Mouse (Mus musculus) spleen, postnatal 14 days (tissue): ENCODE results near the gene Gys1.

ENCODE experiments used
- DNase-seq, 2 experiments: peaks; one replicate each; pipeline ENCODE4 v3.0.0; 2021 to 2022; ENCODE audit warnings: low spot score in 2 of 2

Gys1 gene

DNA sequence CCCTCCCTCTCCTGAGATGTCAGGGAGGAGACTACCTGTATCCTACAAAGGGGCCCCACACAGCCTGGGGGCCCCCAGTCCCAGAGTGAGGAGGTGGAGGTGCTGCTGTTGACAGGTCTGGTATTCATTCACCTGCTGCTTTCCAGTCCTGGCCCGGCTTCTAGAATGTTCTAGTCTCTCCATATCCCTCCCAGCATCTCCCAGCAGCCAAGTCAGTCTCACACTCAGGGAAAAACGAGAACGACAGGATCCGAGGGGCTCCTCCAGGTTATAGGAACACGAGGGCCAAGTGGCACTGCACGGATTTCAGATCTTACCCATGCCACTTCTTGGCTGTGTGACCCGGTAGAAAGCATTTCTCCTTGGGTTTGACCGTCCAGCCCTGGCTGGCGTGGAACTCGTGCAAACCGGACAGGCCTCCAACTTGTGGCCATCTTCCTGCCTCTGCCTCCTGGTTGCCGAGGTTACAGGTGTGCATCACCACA is 19.9 kb upstream of the Gys1 start:
- no peak for DNase-seq

DNA sequence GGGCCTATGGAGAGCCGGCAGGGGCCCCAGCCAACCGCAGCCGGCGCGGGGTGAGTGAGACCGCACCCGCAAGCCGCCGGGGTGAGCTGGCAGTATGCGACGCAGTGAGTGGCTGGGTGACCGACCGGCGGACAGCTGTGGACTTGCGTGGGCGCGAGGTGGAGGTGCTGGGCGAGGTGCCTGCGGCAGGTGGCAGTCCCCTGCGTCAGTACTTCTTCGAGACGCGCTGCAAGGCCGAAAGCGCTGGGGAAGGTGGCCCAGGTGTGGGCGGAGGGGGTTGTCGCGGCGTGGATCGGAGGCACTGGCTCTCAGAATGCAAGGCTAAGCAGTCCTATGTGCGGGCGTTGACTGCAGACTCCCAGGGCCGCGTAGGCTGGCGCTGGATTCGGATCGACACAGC is 19.0 kb upstream of the Gys1 start:
- no peak for DNase-seq

DNA sequence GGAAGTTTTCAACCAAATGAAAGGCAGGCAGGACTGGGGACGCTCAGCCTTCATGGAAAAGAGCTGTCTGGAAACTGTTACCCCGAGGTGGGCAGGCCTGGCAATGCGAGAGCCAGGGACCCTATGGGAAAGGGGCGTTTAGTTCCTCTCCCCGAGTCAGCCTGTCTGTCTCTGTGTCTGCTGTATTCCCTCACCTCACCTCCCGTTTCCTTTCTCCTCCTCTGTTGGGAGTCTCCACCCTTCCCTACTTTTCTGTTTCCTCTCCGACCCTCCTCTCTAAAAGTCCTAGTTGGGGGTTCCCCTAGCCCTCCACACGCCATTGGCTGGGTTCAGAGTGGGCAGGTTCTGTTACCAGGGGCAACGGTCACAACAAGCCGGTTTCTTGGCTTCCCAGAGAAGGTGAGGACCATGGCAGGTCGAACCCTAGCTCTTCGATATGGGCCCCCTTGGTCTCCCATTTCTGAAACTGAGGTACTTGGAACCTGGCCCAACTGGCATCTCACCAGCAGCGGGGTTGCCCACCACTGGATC is 16.6 kb upstream of the Gys1 start:
- no peak for DNase-seq

DNA sequence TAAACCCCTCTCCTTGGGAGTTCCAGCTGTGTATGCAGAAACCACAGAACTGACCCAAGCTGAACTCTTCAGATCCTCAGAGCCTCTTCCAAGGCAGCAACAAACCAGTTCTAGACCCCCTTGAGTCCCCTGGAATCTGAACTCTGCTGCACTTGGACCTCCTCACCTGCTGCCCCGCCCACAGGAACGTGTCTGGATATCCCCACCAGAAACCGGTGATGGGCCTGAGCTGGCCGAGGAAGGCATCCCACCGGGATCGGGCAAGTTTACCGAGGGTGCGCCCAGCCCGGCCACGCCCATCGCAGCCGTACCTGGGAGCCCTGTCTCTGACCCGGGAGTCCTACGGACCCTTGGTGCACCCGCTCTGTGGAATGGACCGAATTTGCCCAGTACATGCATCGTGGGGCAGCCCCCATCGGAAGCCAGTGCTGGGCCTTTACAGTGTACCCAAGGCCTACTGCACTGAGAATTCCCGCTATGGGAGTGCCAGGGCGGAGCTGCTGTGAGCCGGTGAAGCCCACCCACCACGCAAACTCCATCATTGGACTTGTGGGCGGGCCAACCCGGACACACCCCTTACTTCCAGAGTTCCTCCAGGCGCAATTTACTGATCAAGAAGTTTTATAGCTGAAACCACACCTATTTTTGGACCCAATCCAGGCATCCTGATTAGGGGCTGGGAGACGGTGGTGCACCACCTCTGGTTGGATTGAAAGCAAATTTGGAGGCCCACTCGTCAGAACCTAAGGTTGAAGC is 14.6 kb upstream of the Gys1 start:
- no peak for DNase-seq

DNA sequence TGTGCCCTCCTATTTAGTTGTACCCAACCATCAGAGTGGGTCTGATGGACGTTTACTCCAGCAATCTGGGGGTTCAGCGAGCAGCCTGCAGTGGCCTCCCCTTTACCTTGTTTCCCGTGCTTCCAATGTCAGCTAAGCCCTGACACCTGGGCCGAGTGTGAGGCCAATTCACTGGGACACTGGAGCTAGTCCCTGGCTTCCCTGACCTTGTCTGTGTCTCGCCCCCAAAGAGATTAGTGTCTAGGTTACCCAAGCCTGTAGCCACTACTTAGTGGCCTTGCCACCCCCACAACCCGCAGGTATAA is 14.1 kb upstream of the Gys1 start, which contains the start of gene Lhb:
Lhb (plus strand) TSS at position 206 of the 305 bp plus-strand sequence.
- no peak for DNase-seq

DNA sequence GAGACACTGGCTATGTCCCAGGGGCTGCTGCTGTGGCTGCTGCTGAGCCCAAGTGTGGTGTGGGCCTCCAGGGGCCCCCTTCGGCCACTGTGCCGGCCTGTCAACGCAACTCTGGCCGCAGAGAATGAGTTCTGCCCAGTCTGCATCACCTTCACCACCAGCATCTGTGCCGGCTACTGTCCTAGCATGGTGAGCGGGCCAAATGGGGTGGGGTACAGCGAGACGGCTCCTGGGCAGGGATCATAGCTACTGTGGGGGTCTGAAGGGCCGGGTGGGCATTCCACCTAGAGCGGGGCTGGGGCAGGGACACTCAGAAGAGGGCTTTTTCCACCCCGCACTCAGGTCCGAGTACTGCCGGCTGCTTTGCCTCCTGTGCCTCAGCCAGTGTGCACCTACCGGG is 13.4 kb upstream of the Gys1 start:
- no peak for DNase-seq

DNA sequence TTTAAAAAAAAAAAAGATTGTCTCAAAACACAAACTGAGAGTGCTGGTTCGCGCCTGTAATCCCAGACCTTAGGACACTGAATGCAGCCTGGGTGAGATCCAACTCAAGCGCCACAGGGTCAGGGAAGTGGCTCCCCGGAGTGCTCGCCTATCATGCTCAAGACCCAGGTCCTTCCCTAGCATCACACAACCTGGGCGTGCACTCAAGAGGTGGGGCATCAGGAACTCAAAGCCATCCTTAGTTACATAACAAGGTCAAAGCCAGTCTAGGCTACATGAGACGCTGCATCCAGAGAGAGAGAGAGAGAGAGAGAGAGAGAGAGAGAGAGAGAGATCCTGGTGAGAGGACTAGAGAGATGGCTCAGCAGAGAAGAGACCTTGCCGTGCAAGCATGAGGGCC is 8.1 kb upstream of the Gys1 start:
- no peak for DNase-seq

DNA sequence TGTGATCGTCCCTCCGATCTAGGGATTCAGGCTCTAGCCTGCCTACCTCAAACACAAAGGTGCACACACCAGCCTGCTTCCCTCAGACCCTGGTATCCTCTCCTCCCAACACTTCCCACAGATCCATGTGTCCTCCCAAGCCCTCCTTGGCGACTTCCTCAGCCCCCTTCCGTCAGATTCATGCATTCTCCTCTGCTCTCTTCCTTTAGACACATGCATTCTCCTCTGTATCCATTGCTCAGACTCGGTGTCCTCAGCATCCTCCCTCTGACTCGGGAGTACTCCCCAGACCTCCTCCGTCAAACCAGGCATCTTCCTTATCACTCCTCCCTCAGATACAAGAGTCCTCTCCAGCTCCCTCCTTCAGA is 825 bp upstream of the Gys1 start:
- no peak for DNase-seq

DNA sequence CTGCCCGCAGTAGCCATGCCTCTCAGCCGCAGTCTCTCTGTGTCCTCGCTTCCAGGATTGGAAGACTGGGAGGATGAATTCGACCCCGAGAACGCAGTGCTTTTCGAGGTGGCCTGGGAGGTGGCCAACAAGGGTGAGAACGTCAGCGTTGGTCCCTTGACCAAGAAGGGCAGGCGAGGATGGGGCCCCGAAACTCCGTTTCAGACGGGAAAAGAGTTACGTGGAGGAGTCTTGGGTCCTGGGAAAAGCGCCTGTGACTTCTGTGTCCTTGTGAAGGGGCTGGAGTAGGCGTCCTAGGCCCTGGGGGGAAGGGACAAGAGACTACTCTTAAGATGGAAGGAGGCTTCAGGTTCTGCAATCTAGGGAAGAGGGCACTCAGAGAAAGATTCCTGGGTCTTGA is 394 bp downstream of the Gys1 start:
- DNase-seq, result no peak

DNA sequence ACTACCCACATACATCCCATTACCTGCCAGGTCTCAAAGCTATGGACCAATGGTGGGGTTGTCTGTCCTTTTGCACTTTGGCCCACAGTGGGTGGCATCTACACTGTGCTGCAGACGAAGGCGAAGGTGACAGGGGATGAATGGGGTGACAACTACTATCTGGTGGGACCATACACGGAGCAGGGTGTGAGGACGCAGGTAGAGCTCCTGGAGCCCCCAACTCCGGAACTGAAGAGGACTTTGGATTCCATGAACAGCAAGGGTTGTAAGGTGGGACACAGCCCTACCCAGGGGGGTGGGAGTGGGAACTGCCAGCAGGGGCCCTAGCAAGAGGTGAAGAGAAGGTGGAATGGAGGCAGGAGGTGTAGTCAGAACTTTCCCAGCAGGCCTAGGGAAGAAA is 1.8 kb downstream of the Gys1 start:
- no peak for DNase-seq

DNA sequence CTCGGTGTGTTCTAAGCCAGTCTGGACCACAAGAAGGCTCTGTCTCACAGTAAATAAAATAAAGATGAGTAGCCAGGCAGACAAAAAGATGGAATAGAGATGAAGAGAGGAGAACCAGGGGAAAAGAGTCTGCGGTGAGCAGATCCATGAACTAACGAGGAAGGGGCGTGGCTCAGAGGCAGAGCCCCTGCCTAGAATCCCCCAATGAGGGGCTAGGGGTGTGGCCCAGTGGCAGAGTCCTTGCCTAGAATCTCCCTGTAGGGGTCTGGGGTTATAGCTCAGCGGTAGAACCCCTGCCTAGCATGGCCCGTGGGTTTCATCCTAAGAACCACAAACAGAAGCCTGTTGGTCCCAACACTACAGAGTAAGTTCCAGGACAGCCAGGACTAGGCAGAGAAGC is 2.4 kb downstream of the Gys1 start:
- DNase-seq, result no peak

DNA sequence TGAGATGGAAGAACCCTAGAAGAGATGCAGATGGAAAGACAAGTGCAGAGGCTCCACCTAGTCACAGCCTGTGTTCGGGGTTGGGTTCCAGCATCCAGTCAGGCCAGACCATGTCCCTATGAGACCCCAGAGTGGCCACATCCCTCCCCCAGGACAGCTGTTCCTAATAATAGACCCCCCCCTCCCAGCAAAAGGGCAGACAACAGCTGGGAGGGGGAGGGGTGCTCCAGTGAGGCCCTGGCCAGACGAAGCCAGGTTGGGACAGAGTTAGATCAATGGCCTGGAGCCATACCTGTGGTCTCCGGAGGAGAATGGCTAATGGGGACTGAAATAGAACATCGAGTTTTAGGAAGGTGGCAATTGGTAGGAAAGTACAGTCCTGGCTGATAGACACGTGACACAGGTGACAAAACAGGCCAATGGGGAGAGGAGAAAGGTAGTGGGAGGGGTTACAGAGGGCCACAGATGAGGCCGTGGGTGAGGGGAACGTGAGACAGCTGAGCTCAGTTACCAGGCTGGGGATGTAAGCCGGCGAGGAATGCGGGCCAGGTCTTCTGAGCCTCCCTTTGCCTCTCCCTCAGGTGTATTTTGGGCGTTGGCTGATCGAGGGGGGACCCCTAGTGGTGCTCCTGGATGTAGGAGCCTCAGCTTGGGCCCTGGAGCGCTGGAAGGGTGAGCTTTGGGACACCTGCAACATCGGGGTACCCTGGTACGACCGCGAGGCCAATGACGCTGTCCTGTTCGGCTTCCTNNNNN is 3.1 kb downstream of the Gys1 start, which contains the start of gene Ruvbl2:
Ruvbl2 (minus strand) TSS at position 576 of the 756 bp plus-strand sequence.
- DNase-seq, result no peak

DNA sequence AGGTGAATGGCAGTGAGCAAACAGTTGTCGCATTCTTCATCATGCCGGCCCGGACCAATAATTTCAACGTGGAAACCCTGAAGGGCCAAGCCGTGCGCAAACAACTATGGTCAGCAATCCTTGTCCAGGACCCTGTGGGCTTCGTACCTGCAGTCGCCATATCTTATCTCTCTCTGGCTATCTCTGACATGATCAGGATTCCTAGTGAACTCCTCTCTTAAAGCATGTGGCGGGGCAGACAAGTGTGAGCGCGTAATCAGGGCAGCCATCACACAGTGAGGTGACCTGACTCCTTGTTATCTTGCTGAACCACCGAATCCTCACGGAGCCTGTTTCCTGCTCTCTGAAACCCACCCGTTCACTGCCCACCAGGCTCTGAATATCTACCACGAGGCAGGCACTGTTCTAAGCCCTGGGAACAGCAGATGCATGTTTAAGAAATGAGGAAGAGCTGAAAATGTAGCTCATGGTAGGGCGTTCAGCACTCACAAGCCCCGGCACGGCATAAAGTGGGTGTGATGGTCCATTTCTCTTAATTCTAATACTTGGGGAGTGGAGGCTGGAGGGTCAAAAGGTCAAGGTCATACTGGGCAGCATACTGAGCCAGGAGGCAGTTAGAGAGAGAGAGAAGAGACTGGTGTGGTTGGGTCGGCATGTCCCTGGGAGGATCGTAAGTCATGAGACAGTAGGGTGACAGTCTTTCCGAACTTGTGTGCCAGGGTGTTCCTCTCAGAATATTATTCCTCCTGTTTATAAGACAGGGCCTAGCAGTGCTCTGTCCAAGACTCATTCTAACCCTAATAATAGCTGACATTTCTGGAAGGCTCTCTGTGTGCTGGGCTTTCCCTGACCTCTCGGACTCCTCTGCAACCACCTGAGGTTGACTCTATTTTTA is 9.1 kb downstream of the Gys1 start:
- no peak for DNase-seq

DNA sequence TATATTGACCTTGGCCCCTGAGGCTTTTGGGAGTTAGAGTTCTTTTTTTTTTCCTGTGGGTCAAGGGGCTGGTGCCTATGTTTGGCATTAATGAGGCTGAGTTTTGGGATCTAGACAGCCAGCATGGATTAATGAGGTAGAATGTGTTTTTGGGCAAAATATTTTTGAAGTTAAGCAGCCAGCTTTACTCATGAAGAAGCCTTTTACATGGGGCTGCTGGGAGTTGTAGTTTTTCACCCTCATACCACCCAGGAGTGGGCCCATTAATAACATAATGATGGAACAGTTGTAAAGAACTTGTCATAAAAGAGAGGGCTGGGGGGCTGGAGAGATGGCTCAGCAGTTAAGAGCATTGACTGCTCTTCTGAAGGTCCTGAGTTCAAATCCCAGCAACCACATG is 11.9 kb downstream of the Gys1 start:
- DNase-seq, result no peak

DNA sequence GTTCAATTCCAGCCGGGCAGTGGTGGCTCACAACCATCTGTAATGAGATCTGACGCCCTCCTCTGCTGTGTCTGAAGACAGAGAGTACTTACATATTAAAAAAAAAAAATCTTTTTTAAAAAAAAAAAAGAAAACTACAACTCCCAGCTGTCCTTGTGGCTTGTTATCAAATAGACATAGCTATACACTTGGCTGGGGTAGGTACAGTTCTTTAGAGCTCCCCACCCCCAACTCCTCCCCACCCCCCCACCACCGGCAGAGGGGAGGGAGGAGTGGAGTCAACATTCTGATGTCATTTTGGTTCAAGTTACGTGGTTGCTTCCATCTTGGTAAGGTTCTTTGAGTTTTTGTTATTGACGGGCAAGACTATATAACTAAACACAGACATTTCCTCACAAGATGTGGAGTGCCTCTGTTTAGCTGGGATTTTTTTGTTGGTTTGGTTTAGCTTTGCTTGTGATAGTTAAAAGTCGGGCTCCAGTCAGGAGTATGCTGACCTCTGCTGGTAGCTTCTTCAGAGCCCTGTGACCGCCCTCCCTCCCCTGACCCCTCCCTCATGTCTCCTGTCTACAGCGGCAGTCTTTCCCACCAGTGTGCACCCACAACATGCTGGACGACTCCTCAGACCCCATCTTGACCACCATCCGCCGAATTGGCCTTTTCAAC is 12.8 kb downstream of the Gys1 start:
- no peak for DNase-seq

DNA sequence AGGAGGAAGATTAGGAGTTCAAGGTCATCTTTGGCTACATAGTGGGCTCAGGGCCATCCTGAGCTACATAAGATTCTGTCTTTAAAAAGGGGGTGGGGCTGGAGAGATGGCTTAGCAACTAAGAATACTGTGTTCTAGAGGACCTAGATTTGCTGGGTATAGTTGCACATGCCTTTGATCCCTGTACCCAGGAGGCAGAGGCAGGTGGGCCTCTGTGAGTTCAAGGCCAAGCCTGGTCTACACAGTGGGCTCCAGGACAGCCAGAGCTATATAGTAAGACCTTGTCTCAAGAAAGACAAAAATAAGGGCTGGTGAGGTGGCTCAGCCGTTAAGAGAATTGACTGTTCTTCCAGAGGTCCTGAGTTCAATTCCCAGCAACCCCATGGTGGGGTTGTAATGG is 15.3 kb downstream of the Gys1 start:
- DNase-seq, result no peak

DNA sequence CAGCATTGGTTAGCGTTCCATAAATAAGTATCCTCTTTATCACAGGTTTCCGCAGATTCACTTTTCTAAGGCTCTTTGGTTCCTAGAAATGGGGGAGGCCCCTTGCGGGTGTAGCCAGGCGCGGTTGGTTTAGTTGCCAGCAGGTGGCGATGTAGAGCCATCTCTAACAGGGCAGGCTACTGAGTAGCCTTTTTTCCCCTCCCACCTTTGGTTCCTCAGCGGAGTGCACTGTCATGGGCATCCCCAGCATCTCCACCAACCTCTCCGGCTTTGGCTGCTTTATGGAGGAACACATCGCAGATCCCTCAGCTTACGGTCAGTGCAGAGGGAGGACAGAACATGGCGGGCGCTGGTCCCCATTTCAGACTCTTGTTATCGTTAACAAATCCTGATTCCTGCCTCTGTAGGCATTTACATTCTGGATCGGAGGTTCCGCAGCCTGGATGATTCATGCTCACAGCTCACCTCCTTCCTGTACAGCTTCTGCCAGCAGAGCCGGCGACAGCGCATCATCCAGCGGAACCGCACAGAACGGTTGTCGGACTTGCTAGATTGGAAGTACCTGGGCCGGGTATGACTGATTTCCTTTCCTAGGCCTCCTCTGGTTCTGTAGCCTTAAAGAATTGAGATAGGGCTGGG is 16.8 kb downstream of the Gys1 start:
- peak; percentile 72 to 88 for DNase-seq

DNA sequence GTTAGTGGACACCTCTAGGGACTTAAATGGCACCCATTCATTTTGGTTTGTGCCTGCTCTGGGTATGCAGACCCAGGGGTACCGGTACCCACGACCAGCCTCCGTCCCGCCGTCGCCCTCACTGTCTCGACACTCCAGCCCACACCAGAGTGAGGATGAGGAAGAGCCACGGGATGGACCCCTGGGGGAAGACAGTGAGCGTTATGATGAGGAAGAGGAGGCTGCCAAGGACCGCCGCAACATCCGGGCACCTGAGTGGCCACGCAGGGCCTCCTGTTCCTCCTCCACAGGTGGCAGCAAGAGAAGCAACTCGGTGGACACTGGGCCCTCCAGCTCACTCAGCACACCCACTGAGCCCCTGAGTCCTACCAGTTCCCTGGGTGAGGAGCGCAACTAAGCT is 20.3 kb downstream of the Gys1 start:
- no peak for DNase-seq

DNA sequence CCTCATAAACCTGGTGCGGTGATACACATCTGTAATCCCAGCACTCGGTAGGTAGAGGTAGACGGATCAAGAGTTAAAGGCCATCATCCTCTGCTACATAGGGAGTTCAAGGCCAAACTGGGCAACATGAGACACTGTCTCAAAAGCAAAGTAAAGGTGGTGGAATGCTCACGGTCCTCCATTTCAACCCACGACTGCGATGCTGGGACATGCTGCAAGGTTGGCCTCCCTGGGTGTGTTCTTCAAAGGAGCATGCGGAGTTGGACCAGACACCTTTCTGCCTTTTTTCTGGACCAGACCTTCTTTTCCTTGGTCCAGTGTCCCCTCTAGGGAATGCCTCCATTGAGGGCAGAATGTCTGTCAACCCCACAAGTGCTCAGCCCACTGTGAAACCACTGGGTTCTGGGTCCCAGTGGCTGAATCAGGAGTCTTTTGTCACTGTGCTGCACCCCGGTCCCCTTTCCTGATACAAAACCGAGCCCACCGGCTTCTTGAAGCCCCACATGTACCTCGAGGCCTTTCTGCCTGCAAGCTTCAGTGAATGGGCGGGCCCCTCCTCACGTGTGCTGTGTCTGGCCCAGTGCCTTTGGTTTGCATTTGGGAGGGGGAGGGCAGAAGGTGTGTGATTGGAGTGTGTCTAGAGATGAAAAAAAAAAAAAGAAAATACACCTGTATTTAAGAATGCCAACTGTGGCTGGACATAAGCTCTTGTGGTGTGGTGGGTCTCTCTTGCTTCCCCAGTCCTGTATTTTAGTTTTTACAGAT is 21.5 kb downstream of the Gys1 start:
- DNase-seq, result no peak

DNA sequence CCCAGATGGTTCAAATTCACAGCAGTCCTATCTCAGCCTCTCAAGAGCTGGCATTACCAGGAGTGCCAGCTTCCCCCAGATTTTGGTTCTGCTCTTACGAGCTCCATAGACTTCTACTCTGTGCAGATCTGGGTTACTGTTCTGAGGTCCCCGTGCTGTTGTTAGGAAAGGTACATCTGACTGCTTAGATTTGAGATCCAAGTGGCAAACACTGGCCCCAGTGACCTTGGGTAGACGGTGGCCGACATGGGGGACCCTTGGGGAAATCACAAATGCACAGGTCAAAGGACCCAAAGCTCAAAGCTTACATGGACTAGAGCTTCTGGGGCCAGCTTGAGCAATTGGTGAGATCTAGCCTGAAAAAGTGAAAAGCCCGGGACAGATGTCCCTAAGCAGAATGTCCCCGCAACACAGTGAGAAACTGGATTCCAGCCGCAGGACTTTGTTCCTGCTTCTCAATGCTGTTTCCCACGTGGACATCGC is 22.1 kb downstream of the Gys1 start:
- DNase-seq, result no peak
